Mouse (Mus musculus) olfactory bulb, adult 2 months (tissue): ENCODE measurements around the gene Cbx2.

Source experiments
- CTCF ChIP-seq: fragments of 200-500 bp; IDR thresholded peaks from 2 replicates; pipeline ENCODE4 v1.5.1; 2012; ENCODE audit warnings: low read depth, mild to moderate bottlenecking, low read length, moderate library complexity; ENCODE audit not compliant: insufficient read depth
- POLR2A ChIP-seq: fragments of 200-500 bp; IDR thresholded peaks from 2 replicates; pipeline ENCODE4 v1.6.1; 2012; ENCODE audit warnings: mild to moderate bottlenecking, low read depth, low read length, moderate library complexity; ENCODE audit not compliant: insufficient read depth

GRCm38 (mm10) chr11:119043761-119044550, 21.2 kb downstream of the Cbx2 start:
- TF ChIP-seq POLR2A (no peak), CTCF (peak; percentile 46)
